Mouse (Mus musculus) megakaryocyte, adult 5-6 weeks (primary cell): ENCODE data around the gene Doc2g. TPM values are rescaled to one million over a fixed set of nuclear protein-coding genes. Genes with fewer than 3 reads are reported as not detected.

Experiments
- ATAC-seq: 2 replicates; pipeline ENCODE4 v1.8.0; 2016; ENCODE audit warnings: mild to moderate bottlenecking, inconsistent platforms; ENCODE audit not compliant: poor library complexity, severe bottlenecking
- total RNA-seq, 2 experiments: library from RNA; stranded (forward) in 1 of 2; stranded (reverse) in 1 of 2; fragments of 153-499, 151-499 nt in 1 of 2; fragments of 221-1000, 200-1000 nt in 1 of 2; gene quantifications; 2 replicates each; pipeline versions ENCODE4 v1.2.3 to v1.2.4; 2015 to 2017

Doc2g gene
- total RNA-seq, 2 experiments from 2014 or later: 0.18 to 1.2 TPM

DNA sequence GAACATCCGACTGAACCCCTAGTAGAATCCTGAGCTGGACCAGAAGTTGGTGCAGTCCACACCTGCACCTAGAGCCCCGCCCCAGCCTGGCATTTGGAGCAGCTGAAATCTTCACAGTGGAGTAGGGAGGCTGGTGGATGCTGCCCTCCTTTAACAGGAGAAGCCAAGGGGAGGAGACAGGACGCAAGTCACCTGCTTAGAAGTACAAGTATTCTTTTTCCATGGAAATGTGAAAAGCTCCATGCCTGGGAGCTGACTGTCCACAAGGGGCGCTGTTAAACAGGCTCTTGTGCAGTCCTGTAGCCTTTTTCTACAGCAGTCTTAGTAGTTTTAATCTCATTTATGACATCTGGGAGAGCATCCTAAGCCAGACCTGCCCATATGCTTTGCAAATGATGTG lies 14.4 kb upstream of the Doc2g start:
- no peak for ATAC-seq

DNA sequence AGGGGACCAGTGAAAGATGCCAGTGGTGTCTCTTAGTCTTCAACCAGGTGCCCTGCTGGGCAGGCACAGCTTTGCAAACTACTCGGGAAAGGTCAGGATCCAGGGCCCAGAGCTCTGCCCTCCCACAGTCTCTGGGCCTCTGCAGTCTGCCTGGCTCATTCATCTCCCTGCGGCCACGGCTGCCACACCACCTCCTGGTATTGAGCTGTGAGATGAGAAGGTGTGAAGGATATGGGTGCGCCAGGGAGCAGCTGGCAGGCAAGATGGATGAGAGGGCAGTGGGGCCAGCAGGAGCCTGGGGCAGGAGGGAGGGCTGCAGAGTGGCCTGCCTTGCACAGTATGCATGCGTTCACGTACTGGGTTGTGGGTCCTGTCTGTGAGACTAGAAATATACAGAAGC lies 12.3 kb upstream of the Doc2g start:
- ATAC-seq: no peak

DNA sequence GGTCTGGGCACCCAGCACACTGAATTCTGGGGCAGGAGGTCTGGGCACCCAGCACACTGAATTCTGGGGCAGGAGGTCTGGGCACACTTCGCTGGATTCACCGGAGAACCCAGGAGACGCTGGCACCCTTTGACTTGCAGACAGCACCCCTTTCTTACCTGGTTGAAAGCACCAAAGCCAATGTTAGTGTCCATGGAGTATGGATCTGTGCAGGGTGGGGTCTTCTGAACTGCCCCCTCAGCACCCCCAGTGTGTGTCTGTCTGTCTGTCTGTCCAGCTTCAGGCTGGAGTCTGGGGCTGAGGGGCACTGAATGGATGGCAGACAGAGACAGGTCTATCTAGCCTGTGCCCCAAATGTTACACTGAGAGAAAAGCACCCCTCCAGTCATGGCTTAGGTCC lies 11.6 kb upstream of the Doc2g start:
- no peak for ATAC-seq

DNA sequence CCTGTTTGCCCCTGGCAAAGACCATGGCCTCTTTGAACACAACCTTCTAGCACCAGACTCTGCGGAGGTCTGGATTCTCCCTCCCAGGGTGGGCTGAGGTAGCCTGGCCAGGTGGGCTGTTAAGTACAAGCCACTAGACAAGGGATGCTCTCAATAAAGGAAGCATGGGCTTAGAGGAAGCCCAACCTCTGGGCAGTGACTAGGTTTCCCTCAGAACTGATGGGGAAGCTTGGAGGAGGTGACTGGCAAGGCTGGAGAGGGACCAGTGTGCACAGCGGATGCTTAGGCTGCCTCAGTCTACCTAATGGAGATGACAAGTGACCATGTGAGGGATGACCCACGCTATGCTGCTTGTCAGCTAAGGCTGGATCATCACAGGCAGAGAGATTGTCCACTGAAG lies 11.1 kb upstream of the Doc2g start:
- ATAC-seq: no peak

DNA sequence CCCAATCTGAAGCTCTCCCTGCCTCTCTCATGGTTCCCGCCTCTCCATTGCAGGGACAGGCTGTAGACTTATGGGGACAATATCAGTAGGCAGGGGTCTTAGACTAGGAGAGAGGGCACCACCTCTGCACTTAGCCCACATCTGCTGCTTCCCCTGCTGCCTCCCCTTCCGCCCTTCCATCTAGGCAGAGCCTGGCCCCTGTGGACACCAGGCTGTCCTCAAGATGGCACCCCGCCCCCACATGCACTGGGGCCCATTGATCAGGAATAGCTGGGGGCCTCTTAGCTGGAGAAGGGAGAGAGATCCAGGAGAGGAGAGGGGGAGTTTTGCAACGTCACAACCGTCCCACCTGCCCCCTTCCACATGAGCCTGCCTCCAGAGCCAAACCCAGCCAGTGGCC lies 10.7 kb upstream of the Doc2g start, which contains the start of gene Tbx10:
Gene Tbx10, plus strand, starts transcription at position 337 of the 400 bp plus-strand sequence.
- no peak for ATAC-seq

DNA sequence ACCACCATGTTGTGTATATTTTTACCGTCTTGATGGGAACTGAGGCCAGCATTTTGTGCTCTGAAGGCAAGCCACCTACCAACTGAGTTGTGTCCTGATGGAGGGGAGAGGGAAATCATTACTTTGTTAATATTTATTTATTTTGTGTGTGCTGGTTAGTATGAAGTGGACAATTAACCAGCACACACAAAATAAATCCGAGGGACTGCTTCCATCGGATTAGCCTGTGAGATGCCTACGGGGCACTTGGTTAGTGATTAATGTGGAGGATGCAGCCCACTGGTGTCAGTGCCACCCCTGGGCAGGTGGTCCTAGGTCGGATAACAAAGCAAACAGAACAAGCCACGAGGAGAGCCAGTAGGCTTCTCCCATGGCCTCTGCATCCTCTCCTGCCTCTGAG lies 8.2 kb upstream of the Doc2g start:
- no peak for ATAC-seq

DNA sequence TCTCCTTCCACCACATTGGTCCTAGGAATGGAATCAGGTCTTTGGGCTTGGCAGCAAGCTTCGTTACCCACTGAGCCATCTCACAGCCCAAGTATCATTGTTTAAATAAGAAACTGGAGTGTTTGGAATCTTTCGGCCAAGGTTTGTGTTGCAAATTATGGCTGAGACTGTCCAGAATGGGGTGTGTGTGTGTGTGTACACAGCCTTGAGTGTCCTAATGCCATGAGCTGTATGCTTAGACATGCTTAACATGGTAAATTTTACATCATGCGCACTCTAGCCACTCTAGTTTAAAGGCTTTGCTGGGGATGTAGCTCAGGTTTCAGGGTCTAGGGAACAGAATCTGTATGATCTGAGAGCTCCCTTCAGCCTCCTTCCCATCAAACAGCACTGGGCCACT lies 7.6 kb upstream of the Doc2g start:
- ATAC-seq: no peak

DNA sequence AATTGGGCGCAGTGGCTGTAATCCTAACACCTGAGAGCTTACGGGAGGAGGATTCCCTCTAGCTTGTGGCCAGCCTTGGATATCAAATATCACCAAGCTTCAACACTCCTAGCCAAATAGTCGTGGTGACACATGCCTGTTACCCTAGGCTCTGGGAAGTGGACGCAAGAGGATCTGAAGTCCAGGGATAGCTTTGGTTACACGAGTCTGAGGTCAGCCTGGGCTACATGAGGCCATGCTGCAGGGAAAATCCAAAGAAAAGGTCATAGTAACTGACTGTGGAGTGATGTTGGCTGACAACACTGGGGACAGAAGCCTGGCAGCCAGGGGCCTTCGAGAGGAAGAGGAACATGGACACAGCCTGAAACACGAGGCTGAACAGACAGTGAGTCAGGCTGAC lies 7.0 kb upstream of the Doc2g start:
- no peak for ATAC-seq

DNA sequence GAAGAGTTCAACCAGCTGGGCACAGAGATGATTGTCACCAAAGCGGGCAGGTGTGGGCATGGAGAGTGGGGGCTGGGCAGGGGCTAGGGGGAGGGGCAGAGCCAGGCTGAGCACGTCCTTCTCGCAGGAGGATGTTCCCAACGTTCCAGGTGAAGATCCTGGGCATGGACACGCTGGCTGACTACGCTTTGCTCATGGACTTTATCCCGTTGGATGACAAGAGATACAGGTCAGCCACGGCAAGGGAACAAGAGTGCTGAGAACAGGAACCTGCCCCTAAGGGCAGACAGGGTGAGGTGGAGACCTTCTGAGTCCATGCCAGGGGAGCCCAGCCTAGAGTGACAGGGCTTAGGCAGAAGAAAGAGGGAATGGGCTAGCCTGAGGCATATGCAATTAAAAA lies 6.4 kb upstream of the Doc2g start:
- ATAC-seq: no peak

DNA sequence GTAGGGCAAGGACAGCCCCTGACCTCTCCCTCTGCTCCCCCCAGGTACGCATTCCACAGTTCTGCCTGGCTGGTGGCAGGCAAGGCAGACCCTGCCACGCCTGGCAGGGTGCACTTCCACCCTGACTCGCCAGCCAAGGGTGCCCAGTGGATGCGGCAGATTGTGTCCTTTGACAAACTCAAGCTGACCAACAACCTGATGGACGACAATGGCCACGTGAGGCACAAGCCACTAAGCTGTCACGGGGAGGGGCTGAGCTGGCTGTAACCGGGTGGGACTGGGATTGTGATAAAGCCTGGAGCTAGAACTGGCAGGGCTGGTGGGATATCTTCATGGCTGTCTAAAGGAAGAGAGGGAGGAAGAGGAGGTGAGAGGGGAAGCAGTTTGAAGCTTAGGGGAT lies 5.9 kb upstream of the Doc2g start:
- no peak for ATAC-seq

DNA sequence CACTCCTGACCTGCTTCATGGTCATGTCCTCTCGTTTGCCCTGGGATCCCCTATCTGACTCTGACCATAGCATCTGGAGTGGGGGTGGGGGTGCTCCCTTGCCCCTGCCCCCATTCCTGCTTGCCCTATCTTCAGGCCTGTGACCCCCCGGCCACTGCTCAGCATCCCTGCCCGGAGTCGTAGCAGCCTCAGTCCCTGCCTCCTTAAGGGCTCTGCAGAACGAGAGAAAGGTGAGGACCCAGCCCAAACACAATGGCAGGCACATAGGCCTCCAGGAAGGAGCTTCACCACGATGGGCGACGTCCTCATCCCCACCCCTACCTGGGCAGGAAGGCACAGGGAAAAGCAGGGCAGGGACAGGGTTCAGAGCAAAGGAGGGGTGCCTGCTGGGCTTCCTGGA lies 4.8 kb upstream of the Doc2g start:
- no peak for ATAC-seq

DNA sequence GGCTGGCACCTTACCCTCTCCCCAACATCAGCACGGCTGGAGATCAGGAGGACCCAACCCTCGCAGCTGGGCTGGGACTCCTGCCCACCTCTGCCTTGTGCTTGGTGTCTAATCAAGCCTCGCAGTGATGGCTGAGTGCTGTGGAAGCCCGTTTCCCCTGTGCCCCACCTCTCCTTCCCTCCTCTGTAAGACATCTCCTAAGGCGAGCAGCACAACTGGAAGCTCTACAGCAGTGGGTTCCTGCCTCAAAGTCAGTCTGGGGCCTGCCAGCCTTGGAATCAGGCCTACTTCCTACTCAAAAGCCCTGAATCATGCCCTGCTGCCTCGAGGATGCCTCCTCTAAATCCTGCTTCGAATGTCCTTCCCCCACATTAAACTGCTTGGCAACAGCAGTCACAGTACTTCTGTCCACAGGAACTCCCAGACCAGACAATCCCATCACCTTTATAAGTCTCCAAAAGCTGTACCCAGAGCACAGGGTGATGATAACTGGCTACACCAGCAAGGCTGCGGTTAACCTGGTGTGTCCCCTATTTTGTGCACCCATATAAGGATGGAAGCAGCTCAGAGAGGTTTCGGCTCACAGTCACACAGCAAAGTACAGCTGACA lies 3.9 kb upstream of the Doc2g start:
- ATAC-seq: no peak

DNA sequence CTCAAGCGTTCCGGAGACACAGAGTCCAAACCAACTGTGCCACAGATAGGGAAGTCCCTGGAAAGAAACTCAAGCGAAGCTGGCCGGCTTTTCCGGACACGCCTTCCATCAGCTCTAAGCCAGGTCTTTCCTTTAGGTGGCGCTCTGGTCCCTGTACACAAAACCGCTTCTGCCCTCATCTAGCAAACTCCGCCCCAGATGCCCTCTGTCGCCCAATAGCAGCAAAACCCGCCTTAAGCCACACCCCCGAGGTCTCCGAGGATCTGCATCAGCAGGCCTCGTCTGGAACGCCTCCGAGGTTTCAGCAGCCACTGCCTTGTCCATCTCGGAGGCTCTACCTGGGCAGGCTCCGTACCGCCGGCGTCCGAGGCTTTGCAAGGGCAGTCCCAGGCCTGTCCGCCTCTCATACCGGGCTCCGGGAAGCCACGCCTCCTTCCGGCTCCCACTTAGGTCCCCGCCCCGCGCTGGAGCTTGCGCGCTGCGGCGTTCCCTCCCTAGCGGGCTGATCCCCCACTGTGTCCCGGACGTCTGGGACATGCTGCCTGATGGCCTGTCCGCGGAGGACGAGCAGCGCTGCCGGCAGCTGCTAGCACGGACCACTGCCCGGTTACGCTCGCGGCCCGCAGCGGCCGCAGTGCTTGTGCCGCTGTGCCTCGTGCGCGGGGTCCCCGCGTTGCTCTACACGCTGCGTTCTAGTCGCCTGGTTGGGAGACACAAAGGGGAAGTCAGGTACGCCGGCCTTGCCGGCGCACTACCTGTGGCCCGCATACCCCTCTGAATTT lies 2.8 kb upstream of the Doc2g start, which contains the start of the genes Nudt8 and Gm49405:
Gene Nudt8, plus strand, starts transcription at position 462 of the 782 bp plus-strand sequence.
Gene Gm49405, plus strand, starts transcription at position 508 of the 782 bp plus-strand sequence.
- ATAC-seq: peak; percentile 91

DNA sequence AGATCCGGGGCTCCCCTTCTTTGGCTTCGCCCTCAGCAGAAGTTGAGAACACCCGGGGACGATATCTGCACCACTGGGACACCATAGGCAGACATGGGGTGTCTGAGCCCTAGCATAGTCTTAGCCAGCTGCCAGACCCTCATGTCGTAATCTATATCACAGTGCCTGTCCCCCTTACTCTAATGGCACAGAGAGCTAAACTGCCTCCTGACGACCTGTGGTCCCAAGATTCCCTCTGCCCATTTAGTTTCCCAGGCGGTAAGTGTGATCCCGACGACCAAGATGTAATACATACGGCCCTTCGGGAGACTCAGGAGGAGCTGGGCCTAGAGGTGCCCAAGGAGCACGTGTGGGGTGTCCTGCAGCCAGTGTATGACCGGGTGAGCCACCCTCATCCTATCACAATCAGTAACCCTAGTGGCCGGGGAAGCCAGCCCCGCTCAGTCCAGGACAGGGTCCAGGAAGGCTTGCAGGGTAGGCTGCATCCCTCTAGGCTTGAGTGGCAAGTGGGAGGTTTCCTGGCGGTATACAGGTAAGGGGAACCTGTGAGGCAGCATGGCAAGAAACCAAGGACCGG lies 2.1 kb upstream of the Doc2g start:
- ATAC-seq: 0 out of 2 replicates have a peak, but pooled peaks have one; percentile 1

DNA sequence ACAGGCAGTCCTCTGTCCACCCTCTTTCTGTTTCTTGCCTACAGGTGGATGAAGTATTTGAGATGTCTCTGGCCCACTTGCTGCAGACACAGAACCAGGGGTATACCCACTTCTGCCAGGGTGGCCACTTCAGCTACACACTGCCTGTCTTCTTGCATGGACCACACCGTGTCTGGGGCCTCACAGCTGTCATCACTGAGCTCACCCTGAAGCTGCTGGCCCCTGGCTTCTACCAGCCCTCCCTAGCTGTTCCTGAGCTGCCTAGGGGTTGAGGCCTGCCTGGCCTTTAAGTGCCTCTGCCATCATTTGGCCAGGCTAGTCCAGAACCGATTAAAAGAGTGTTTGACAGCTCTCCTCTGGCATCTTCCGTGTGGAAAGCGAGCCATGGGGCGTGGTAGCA lies 1.4 kb upstream of the Doc2g start:
- ATAC-seq: no peak

DNA sequence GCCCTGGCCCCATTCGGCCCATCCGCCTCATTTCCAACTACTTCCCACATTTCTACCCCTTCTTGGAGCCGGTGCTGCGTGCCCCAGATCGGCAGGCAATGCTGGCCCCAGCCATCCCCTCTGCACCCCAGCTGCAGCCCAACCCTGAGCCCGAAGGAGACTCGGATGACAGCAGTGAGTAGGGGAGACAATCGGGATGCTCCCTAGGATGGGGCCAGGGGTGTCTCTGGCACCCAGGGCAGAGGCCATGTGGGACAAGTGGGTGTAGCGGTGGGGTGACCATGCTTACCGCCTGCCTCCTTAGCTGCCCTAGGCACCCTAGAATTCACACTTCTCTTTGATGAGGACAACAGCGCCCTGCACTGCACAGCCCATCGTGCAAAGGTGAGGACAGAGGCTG lies 528 bp downstream of the Doc2g start:
- ATAC-seq: no peak

DNA sequence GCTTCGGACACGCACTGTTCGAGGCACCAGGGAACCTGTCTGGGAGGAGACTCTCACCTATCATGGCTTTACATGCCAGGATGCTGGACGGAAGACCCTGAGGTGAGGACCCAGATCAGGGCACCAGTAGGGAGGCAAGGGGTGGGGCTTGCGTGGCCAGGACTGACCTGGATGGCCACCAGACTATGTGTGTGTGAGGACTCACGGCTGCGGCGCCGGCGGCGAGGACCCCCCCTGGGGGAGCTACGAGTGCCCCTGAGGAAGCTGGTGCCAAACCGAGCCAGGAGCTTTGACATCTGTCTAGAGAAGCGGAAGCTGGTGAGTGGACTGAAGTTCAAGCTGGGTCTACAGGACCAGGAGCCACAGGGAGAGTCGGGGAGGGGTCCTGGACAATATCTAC lies 1.2 kb downstream of the Doc2g start:
- ATAC-seq: no peak

DNA sequence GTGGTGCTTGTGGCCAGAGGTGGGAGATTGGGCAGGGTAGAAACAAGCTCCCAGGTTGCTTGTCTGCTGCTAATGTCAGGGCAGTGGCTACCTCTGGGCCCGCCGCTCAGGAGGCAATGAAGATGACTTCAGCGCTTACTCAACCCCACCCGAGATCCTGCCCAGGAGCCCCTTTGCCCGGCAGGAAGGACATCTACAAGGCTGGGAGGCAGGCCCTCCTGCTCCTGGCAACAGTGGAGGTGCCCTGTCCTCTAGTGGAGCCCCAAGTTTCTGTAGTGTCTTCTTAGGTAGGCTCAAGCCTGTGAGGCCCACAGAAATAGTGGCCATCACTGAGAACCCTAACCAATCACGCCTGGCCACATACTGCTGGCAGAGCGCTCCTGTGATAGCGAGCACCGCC lies 2.0 kb downstream of the Doc2g start:
- no peak for ATAC-seq

DNA sequence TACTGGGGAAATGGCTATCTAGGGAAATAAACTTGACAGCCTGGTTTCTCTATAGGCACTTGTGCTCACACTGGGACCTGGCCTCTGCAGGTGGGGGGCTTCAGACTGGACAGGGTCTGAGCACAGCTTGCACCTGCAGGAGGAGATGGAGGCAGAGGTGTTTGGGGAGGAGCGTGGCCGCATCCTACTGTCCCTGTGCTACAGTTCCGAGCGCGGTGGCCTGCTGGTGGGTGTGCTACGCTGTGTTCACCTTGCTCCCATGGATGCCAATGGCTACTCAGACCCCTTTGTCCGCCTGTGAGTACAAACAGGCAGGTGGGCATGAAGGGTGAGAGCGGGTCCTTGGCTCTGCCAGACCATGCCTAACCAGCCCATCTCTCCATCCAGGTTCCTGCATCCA lies 2.9 kb downstream of the Doc2g start:
- no peak for ATAC-seq

DNA sequence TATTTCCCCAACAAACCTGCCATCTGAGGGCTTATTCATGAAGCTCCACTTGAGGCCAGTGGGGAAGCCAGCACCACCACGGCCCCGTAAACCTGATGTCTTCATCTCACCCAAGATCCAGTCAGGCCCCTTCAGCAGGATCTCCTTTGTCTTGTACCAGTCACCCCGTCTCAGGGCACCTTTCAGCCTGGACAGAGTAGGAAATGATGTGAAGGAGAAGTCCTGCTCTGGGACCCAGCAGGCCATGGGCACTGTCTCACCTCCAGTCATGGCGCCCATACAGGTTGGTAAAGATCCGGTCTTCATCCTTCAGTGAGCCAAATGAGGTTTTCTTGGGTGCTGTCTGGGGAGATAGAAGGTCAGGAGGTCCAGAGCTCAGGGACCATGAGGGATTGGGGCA lies 8.0 kb downstream of the Doc2g start:
- ATAC-seq: no peak

DNA sequence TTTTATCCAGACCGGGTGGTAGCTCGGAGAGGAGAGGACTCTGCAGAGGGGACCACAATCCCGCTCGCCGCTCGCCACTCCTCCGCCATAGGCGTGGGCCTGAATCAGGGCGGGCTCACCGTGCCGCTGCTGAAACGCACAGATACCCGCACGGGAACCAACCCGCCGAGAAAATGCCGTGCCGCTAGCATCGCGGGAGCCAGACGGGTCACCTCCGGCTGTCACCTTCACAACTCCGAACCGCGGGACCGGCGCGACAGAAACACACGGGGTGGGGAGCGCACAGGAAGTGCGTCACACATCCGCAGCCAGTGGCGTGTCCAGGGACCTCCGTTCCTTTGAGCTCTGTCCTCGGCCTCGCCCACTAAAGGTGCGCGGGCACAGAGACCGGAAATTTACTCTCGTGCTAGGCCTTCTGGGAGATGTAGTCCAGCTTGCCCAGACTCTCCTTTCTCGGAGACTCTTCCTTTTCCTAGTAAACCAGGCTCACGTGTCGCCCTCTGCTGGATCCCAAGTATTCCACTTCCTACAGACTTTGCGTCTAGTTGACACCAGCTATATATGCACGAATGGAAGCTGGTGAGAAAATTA lies 9.4 kb downstream of the Doc2g start, which contains the start of gene Ndufv1:
Gene Ndufv1, minus strand, starts transcription at position 375 of the 591 bp plus-strand sequence.
- peak; percentile 99 for ATAC-seq

DNA sequence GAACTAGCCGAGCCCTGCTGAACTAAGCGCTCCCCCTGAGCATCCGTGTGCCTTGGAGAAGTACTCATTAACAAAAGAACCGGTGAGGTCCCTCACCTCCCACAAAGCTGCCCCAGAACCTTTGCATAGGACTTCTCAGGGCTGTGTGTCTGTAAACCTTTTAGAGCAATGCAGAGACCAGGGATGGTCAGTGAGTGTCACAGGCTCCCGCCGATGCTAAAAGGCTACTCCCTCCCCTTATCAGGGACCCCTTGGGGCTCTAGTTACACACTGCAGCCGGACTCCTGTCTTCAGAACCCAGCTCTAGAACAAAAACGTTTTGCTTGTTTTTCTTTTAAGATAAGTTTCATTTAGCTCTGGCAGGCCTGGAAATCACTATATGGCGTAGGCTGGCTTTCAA lies 10.0 kb downstream of the Doc2g start:
- peak; percentile 9; the same call in 1 of the 2 replicates for ATAC-seq
